Mouse (Mus musculus): ENCODE data around the gene Ahrr. TPM values are rescaled to one million over a fixed set of nuclear protein-coding genes. Genes with fewer than 3 reads are reported as not detected.

The Ahrr gene
- total and polyA plus RNA-seq, 2 experiments from 2014 or later, result 2.3 to 7.6 TPM

DNA sequence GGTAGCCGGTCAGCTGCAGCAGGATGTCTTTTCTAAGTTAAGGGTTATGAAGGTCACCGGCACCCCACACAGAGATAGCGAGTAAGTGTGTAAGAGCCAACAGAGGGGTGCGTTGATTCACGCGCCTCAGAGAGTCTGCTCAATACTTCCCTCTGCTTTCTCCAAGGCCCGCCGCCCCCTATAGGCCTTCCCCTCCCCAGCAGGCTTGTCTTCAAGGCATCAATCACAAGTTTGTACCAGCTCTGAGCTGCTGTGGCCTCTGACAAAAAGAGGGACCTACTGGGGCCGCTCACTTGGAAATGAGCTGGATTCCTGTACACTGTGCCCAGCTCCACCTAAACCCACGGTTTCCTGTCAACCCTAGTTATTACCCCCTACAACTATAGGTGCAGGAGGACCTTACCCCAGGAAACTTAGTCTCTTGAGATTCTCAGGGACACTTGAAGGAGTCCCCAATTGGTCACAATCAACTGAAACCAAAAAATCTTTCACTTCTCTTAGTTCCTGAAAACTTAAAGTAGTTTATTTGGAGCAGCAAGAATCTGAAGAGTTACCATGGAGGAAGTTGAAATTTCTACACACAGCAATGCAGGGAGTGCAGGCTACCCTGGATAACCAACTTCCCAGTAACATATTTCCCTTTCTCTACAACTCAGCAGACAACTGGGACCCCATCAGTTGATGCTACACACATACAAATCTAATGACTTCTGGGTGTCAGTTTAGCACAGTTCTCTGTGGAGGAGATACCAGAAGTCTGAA is 31.7 kb downstream of the Ahrr start:
- Histone ChIP-seq H3K4me1 (ENCODE audit: control insufficient read depth, insufficient read depth) (peaks cover 6% of the 10 kb centered on the region), H3K27me3 (ENCODE audit: control insufficient read depth, insufficient read depth, low read length) (no peaks in the 10 kb centered on the region), H3K27ac (ENCODE audit: low read depth) (peak overlapping the region; percentile 41), H3K36me3 (replicated peaks; ENCODE audit: control insufficient read depth, insufficient read depth, low read length) (no peaks in the 10 kb centered on the region), H3K9me3 (replicated peaks; ENCODE audit: control insufficient read depth, low read length) (no peaks in the 10 kb centered on the region), H3K9ac (replicated peaks; ENCODE audit: low read depth, low read length) (peak overlapping the region; percentile 55), H3K4me3 (ENCODE audit: low read depth, low read length) (peak overlapping the region; percentile 53), H3K4me2 (ENCODE audit: low read depth, low read length) (peak overlapping the region; percentile 86)
- TF ChIP-seq EP300 (IDR thresholded peaks at IDR 0.05; ENCODE audit: low read depth) (no peak), CTCF (IDR thresholded peaks at IDR 0.05; ENCODE audit: low read depth) (peak; percentile 54)
- DNase-seq (ENCODE audit: low spot score) (peak; percentile 62), ATAC-seq (ENCODE audit: insufficient read depth, low read depth) (peak; percentile 85)
- WGBS, result 6% methylated on average over 10 of the region's 10 CpGs

GRCm38 (mm10) chr13:74259460-74260230 is 32.5 kb downstream of the Ahrr start:
- Histone ChIP-seq H3K9me3 (replicated peaks; ENCODE audit: control insufficient read depth, low read length) (no peaks in the 10 kb centered on the region), H3K4me1 (ENCODE audit: control insufficient read depth, insufficient read depth) (peaks cover 6% of the 10 kb centered on the region), H3K27me3 (ENCODE audit: control insufficient read depth, insufficient read depth, low read length) (no peaks in the 10 kb centered on the region), H3K4me2 (ENCODE audit: low read depth, low read length) (peak overlapping the region; percentile 86), H3K4me3 (ENCODE audit: low read depth, low read length) (peak overlapping the region; percentile 53), H3K9ac (replicated peaks; ENCODE audit: low read depth, low read length) (peak overlapping the region; percentile 55), H3K27ac (ENCODE audit: low read depth) (peak overlapping the region; percentile 41), H3K36me3 (replicated peaks; ENCODE audit: control insufficient read depth, insufficient read depth, low read length) (no peaks in the 10 kb centered on the region)
- TF ChIP-seq CTCF (IDR thresholded peaks at IDR 0.05; ENCODE audit: low read depth) (no peak), EP300 (IDR thresholded peaks at IDR 0.05; ENCODE audit: low read depth) (0 out of 2 replicates have a peak, but pooled peaks have one; percentile 38)
- peak; percentile 82 for ATAC-seq (ENCODE audit: insufficient read depth, low read depth)
- WGBS, result 4% methylated on average over 35 of the region's 35 CpGs
- DNase-seq (ENCODE audit: low spot score), result peak; percentile 22

GRCm38 (mm10) chr13:74246494-74246893 is 45.6 kb downstream of the Ahrr start:
- Histone ChIP-seq H3K4me1 (ENCODE audit: control insufficient read depth, insufficient read depth) (peaks cover 14% of the 10 kb centered on the region), H3K27ac (ENCODE audit: low read depth) (no peak overlapping the region), H3K4me2 (ENCODE audit: low read depth, low read length) (no peak overlapping the region), H3K36me3 (replicated peaks; ENCODE audit: control insufficient read depth, insufficient read depth, low read length) (no peaks in the 10 kb centered on the region), H3K9ac (replicated peaks; ENCODE audit: low read depth, low read length) (no peak overlapping the region), H3K27me3 (ENCODE audit: control insufficient read depth, insufficient read depth, low read length) (no peaks in the 10 kb centered on the region), H3K9me3 (replicated peaks; ENCODE audit: control insufficient read depth, low read length) (no peaks in the 10 kb centered on the region), H3K4me3 (ENCODE audit: low read depth, low read length) (no peak overlapping the region)
- ATAC-seq (ENCODE audit: insufficient read depth, low read depth), result no peak
- peak; percentile 22 for DNase-seq (ENCODE audit: low spot score)
- TF ChIP-seq CTCF (IDR thresholded peaks at IDR 0.05; ENCODE audit: low read depth) (no peak), EP300 (IDR thresholded peaks at IDR 0.05; ENCODE audit: low read depth) (no peak)

GRCm38 (mm10) chr13:74245899-74246231 is 46.3 kb downstream of the Ahrr start:
- ATAC-seq (ENCODE audit: insufficient read depth, low read depth), result peak; percentile 45

GRCm38 (mm10) chr13:74245214-74245898 is 46.8 kb downstream of the Ahrr start:
- H3K4me1 ChIP-seq (ENCODE audit: control insufficient read depth, insufficient read depth), result peaks cover 14% of the 10 kb centered on the region
- TF ChIP-seq CTCF (IDR thresholded peaks at IDR 0.05; ENCODE audit: low read depth), result no peak
- TF ChIP-seq EP300 (IDR thresholded peaks at IDR 0.05; ENCODE audit: low read depth), result no peak
- peak overlapping the region; percentile 39 for H3K4me2 ChIP-seq (ENCODE audit: low read depth, low read length)

More at GRCm38 (mm10) chr13:74245899-74246231, 46.3 kb downstream of the Ahrr start:
- H3K4me1 ChIP-seq (ENCODE audit: control insufficient read depth, insufficient read depth), result peaks cover 14% of the 10 kb centered on the region
- WGBS, result 38% methylated on average over 4 of the region's 4 CpGs
- no peaks in the 10 kb centered on the region for H3K36me3 ChIP-seq (replicated peaks; ENCODE audit: control insufficient read depth, insufficient read depth, low read length)
- H3K4me2 ChIP-seq (ENCODE audit: low read depth, low read length), result peak overlapping the region; percentile 39
- TF ChIP-seq EP300 (IDR thresholded peaks at IDR 0.05; ENCODE audit: low read depth) (no peak), CTCF (IDR thresholded peaks at IDR 0.05; ENCODE audit: low read depth) (no peak)
- peak overlapping the region; percentile 33 for H3K27ac ChIP-seq (ENCODE audit: low read depth)
- H3K4me3 ChIP-seq (ENCODE audit: low read depth, low read length), result no peak overlapping the region
- H3K9me3 ChIP-seq (replicated peaks; ENCODE audit: control insufficient read depth, low read length), result no peaks in the 10 kb centered on the region
- no peak for DNase-seq (ENCODE audit: low spot score)
- H3K9ac ChIP-seq (replicated peaks; ENCODE audit: low read depth, low read length), result no peak overlapping the region
- H3K27me3 ChIP-seq (ENCODE audit: control insufficient read depth, insufficient read depth, low read length), result no peaks in the 10 kb centered on the region

More at GRCm38 (mm10) chr13:74245214-74245898, 46.8 kb downstream of the Ahrr start:
- Histone ChIP-seq H3K9ac (replicated peaks; ENCODE audit: low read depth, low read length) (no peak overlapping the region), H3K27me3 (ENCODE audit: control insufficient read depth, insufficient read depth, low read length) (no peaks in the 10 kb centered on the region), H3K4me3 (ENCODE audit: low read depth, low read length) (0 out of 2 replicates have a peak overlapping the region, but pooled peaks have one; percentile 13), H3K9me3 (replicated peaks; ENCODE audit: control insufficient read depth, low read length) (no peaks in the 10 kb centered on the region), H3K27ac (ENCODE audit: low read depth) (peak overlapping the region; percentile 33), H3K36me3 (replicated peaks; ENCODE audit: control insufficient read depth, insufficient read depth, low read length) (no peaks in the 10 kb centered on the region)
- 15% methylated on average over 17 of the region's 17 CpGs for WGBS
- peak; percentile 94 for ATAC-seq (ENCODE audit: insufficient read depth, low read depth)
- peak; percentile 80 for DNase-seq (ENCODE audit: low spot score)

Measured in heart, postnatal 0 days (tissue).